Mouse (Mus musculus) layer of hippocampus, adult 8-10 months (tissue): ENCODE results near the gene Padi1. TPM values are rescaled to one million over a fixed set of nuclear protein-coding genes. Genes with fewer than 3 reads are reported as not detected.

ENCODE experiments used
- DNase-seq, 2 experiments: peaks; one replicate each; pipeline ENCODE4 v3.0.0; 2022; ENCODE audit warnings: low spot score in 2 of 2
- total RNA-seq, 4 experiments: library from RNA; stranded (reverse); gene quantifications; 2 replicates each; pipeline ENCODE4 v1.2.4; 2022

Gene Padi1
- under 1 TPM in 2 of 4 experiments, not detected in 2; 0.08 to 0.16 TPM for total RNA-seq

GRCm38 (mm10) chr4:140845666-140846065 lies at the start of gene Padi1:
Gene Padi1, minus strand, starts transcription at chr4:140845778.
- no peak for DNase-seq

- DNase-seq, result no peak
Observed at GRCm38 (mm10) chr4:140892163-140892530, 46.6 kb upstream of the Padi1 start.

GRCm38 (mm10) chr4:140891525-140892162 lies 46.1 kb upstream of the Padi1 start:
- DNase-seq, result no peak

- no peak for DNase-seq
Observed at GRCm38 (mm10) chr4:140883852-140884251, 38.3 kb upstream of the Padi1 start.

- DNase-seq, result no peak
Observed at GRCm38 (mm10) chr4:140882981-140883380, 37.4 kb upstream of the Padi1 start.

- no peak for DNase-seq
Observed at GRCm38 (mm10) chr4:140882365-140882764, 36.8 kb upstream of the Padi1 start.

GRCm38 (mm10) chr4:140881771-140882170 lies 36.2 kb upstream of the Padi1 start:
- DNase-seq, result no peak

GRCm38 (mm10) chr4:140881026-140881670 lies 35.6 kb upstream of the Padi1 start:
- no peak for DNase-seq

- DNase-seq, result no peak
Observed at GRCm38 (mm10) chr4:140880207-140880606, 34.6 kb upstream of the Padi1 start.

GRCm38 (mm10) chr4:140879739-140880138 lies 34.2 kb upstream of the Padi1 start:
- peak; percentile 29 to 35 for DNase-seq

- DNase-seq, result no peak
Observed at GRCm38 (mm10) chr4:140879116-140879515, 33.5 kb upstream of the Padi1 start.

- DNase-seq, result no peak
Observed at GRCm38 (mm10) chr4:140878655-140879054, 33.1 kb upstream of the Padi1 start.

GRCm38 (mm10) chr4:140877441-140877840 lies 31.9 kb upstream of the Padi1 start:
- no peak for DNase-seq

GRCm38 (mm10) chr4:140876681-140877080 lies 31.1 kb upstream of the Padi1 start:
- DNase-seq, result no peak

- no peak for DNase-seq
Observed at GRCm38 (mm10) chr4:140876161-140876560, 30.6 kb upstream of the Padi1 start.

- no peak for DNase-seq
Observed at GRCm38 (mm10) chr4:140873011-140873410, 27.4 kb upstream of the Padi1 start.

GRCm38 (mm10) chr4:140872686-140872992 lies 27.1 kb upstream of the Padi1 start:
- DNase-seq, result no peak

GRCm38 (mm10) chr4:140871851-140872685 lies 26.5 kb upstream of the Padi1 start:
- no peak for DNase-seq

- DNase-seq, result no peak
Observed at GRCm38 (mm10) chr4:140871376-140871775, 25.8 kb upstream of the Padi1 start.

GRCm38 (mm10) chr4:140870876-140871275 lies 25.3 kb upstream of the Padi1 start:
- no peak for DNase-seq

GRCm38 (mm10) chr4:140869945-140870344 lies 24.4 kb upstream of the Padi1 start:
- DNase-seq, result no peak

GRCm38 (mm10) chr4:140868484-140869190 lies 23.1 kb upstream of the Padi1 start:
- no peak for DNase-seq
